Mouse (Mus musculus) embryonic facial prominence, embryonic 11.5 days (tissue): Measurements from ENCODE around the gene Sugp2. TPM values are rescaled to one million over a fixed set of nuclear protein-coding genes. Genes with fewer than 3 reads are reported as not detected.

ENCODE experiments used
- polyA plus RNA-seq: library from polyadenylated mRNA; unstranded; fragments of >200 nt; fragmentation: Nextera tagmentation; extraction: Ambion mirVana; gene quantifications from 2 replicates; pipeline ENCODE4 v1.2.1, GENCODE M21; 2014

Gene Sugp2
- polyA plus RNA-seq, 1 experiment from 2014 or later: 31.4 TPM

Other genes with a start within 250 kb of the Sugp2 start
- 64.4 and 78.8 TPM in 2 replicates for gene Gatad2a, start 237.8 kb upstream of the Sugp2 start, polyA plus RNA-seq
- 44.8 and 47.8 TPM in 2 replicates for gene Mau2, start 191.5 kb upstream of the Sugp2 start, polyA plus RNA-seq
- 29.1 and 32.1 TPM in 2 replicates for gene Sugp1, start 191.4 kb upstream of the Sugp2 start, polyA plus RNA-seq
- gene Tm6sf2, start 161.3 kb upstream of the Sugp2 start, polyA plus RNA-seq: 0.34 and 0.72 TPM in 2 replicates
- 0.07 TPM in 1 of 2 replicates, not detected in the other for gene Hapln4, start 150.8 kb upstream of the Sugp2 start, polyA plus RNA-seq
- 6.4 and 7.3 TPM in 2 replicates for gene Ncan, start 113.4 kb upstream of the Sugp2 start, polyA plus RNA-seq
- 19.2 and 19.5 TPM in 2 replicates for gene Nr2c2ap, start 102.9 kb upstream of the Sugp2 start, polyA plus RNA-seq
- gene Rfxank, start 95.1 kb upstream of the Sugp2 start, polyA plus RNA-seq: 17.0 and 18.3 TPM in 2 replicates
- gene Borcs8, start 94.7 kb upstream of the Sugp2 start, polyA plus RNA-seq: 40.4 and 46.6 TPM in 2 replicates
- 0.45 and 0.64 TPM in 2 replicates for gene Mef2b, start 94.5 kb upstream of the Sugp2 start, polyA plus RNA-seq
- 26.2 and 29.8 TPM in 2 replicates for gene Tmem161a, start 61.9 kb upstream of the Sugp2 start, polyA plus RNA-seq
- gene Slc25a42, start 21.9 kb upstream of the Sugp2 start, polyA plus RNA-seq: 1.3 and 1.4 TPM in 2 replicates
- gene Armc6, start 240 bp downstream of the Sugp2 start, polyA plus RNA-seq: 21.9 and 28.4 TPM in 2 replicates
- gene Homer3, start 48.6 kb downstream of the Sugp2 start, polyA plus RNA-seq: 48.9 and 52.9 TPM in 2 replicates
- 51.4 and 52.5 TPM in 2 replicates for gene Ddx49, start 68.3 kb downstream of the Sugp2 start, polyA plus RNA-seq
- gene Cope, start 68.3 kb downstream of the Sugp2 start, polyA plus RNA-seq: 220 and 271 TPM in 2 replicates
- 3.9 and 4.0 TPM in 2 replicates for gene Cers1, start 81.5 kb downstream of the Sugp2 start, polyA plus RNA-seq
- gene Gdf1, start 95.6 kb downstream of the Sugp2 start, polyA plus RNA-seq: 0.22 and 3.1 TPM in 2 replicates
- 20.4 and 21.0 TPM in 2 replicates for gene Upf1, start 119.1 kb downstream of the Sugp2 start, polyA plus RNA-seq
- gene Comp, start 139.3 kb downstream of the Sugp2 start, polyA plus RNA-seq: 0.17 TPM in 1 of 2 replicates, not detected in the other
- 10.2 and 11.8 TPM in 2 replicates for gene Crtc1, start 205.4 kb downstream of the Sugp2 start, polyA plus RNA-seq
- 15.4 and 17.9 TPM in 2 replicates for gene Klhl26, start 242.7 kb downstream of the Sugp2 start, polyA plus RNA-seq